In genomic region chr12:75766395-75766794, GRCm38 (mm10) we compare ENCODE assay signal across 12 mouse cellular contexts. TPM values are rescaled to one million over a fixed set of nuclear protein-coding genes. Genes with fewer than 3 reads are reported as not detected.
DNase-seq lines count a peak whose midpoint lies in the region; ATAC-seq and TF ChIP-seq lines count a peak whose summit lies in the region.
"Had no signal": no experiment of that assay in that cellular context is flagged by ENCODE, and none has a peak within 500 bp of the region (broad histone marks: within the 10 kb centered on the region; RNA-seq: fewer than 3 reads in every experiment).

No protein-coding gene starts in this region.

- no peak overlapping the region for H3K9ac ChIP-seq in liver, adult 2 months (ENCODE audit: low read depth, low read length)
- H3K9ac ChIP-seq in liver, embryonic 12.5 days: no peak overlapping the region
- H3K9ac ChIP-seq in heart, embryonic 15.5 days: no peak overlapping the region
- H3K9ac ChIP-seq in limb, embryonic 13.5 days: no peak overlapping the region
- H3K9ac ChIP-seq in forebrain, embryonic 15.5 days (replicated peaks): no peak overlapping the region
- H3K9ac ChIP-seq: liver, embryonic 15.5 days had no signal

- TF ChIP-seq POLR2A in liver, adult 2 months (IDR thresholded peaks at IDR 0.05; ENCODE audit: extremely low read depth, insufficient read depth, low read length): no peak

- no peak for TF ChIP-seq CTCF in liver, adult 2 months (IDR thresholded peaks at IDR 0.05; ENCODE audit: low read depth, low read length)

- H3K27me3 ChIP-seq in liver, adult 2 months (ENCODE audit: control insufficient read depth, insufficient read depth, low read length): no peaks in the 10 kb centered on the region
- H3K27me3 ChIP-seq in liver, embryonic 12.5 days (replicated peaks): no peaks in the 10 kb centered on the region
- H3K27me3 ChIP-seq in heart, embryonic 15.5 days: no peaks in the 10 kb centered on the region
- no peaks in the 10 kb centered on the region for H3K27me3 ChIP-seq in limb, embryonic 13.5 days
- no peaks in the 10 kb centered on the region for H3K27me3 ChIP-seq in forebrain, embryonic 15.5 days
- H3K27me3 ChIP-seq: liver, embryonic 15.5 days had no signal

- no peak overlapping the region for H3K4me3 ChIP-seq in liver, adult 2 months (ENCODE audit: insufficient read depth, low read depth, low read length)
- no peak overlapping the region for H3K4me3 ChIP-seq in liver, embryonic 12.5 days
- H3K4me3 ChIP-seq in heart, embryonic 15.5 days: no peak overlapping the region
- H3K4me3 ChIP-seq in limb, embryonic 13.5 days: no peak overlapping the region
- no peak overlapping the region for H3K4me3 ChIP-seq in forebrain, embryonic 15.5 days
- H3K4me3 ChIP-seq: liver, embryonic 15.5 days; megakaryocyte, embryonic 14.5 days had no signal

- peak overlapping the region; percentile 24 for H3K27ac ChIP-seq in liver, adult 2 months (replicated peaks; ENCODE audit: insufficient read depth, low read depth, low read length)
- no peak overlapping the region for H3K27ac ChIP-seq in liver, embryonic 12.5 days
- peak overlapping the region; percentile 63; the same call in 1 of the 2 replicates for H3K27ac ChIP-seq in heart, embryonic 15.5 days
- no peak overlapping the region for H3K27ac ChIP-seq in limb, embryonic 13.5 days
- no peak overlapping the region for H3K27ac ChIP-seq in forebrain, embryonic 15.5 days (replicated peaks)
- H3K27ac ChIP-seq: hindbrain, postnatal 0 days; liver, embryonic 15.5 days had no signal

- no peaks in the 10 kb centered on the region for H3K79me2 ChIP-seq in liver, adult 2 months (ENCODE audit: control insufficient read depth, insufficient read depth, low read length)

- no peak overlapping the region for H3K4me2 ChIP-seq in liver, embryonic 12.5 days
- 0 out of 2 replicates have a peak overlapping the region, but pooled peaks have one; percentile 16 for H3K4me2 ChIP-seq in heart, embryonic 15.5 days
- H3K4me2 ChIP-seq in limb, embryonic 13.5 days (replicated peaks): no peak overlapping the region
- no peak overlapping the region for H3K4me2 ChIP-seq in forebrain, embryonic 15.5 days (replicated peaks)
- H3K4me2 ChIP-seq: liver, embryonic 15.5 days had no signal

- no peak for ATAC-seq in liver, embryonic 12.5 days
- ATAC-seq in heart, embryonic 15.5 days (replicated peaks; ENCODE audit: insufficient number of reproducible peaks, insufficient read depth, low FRiP score, low read depth): no peak
- peak; percentile 54; the same call in 1 of the 2 replicates for ATAC-seq in limb, embryonic 13.5 days (ENCODE audit: low FRiP score, low read depth)
- no peak for ATAC-seq in forebrain, embryonic 15.5 days (replicated peaks)
- ATAC-seq: hindbrain, postnatal 0 days had no signal

- H3K36me3 ChIP-seq in liver, adult 2 months (ENCODE audit: control insufficient read depth, insufficient read depth, low read length): no peaks in the 10 kb centered on the region
- no peaks in the 10 kb centered on the region for H3K36me3 ChIP-seq in liver, embryonic 12.5 days
- H3K36me3 ChIP-seq in heart, embryonic 15.5 days: no peaks in the 10 kb centered on the region
- H3K36me3 ChIP-seq in limb, embryonic 13.5 days: no peaks in the 10 kb centered on the region
- no peaks in the 10 kb centered on the region for H3K36me3 ChIP-seq in forebrain, embryonic 15.5 days
- H3K36me3 ChIP-seq: G1E; liver, embryonic 15.5 days had no signal

- 69% methylated on average over 6 of the region's 6 CpGs for WGBS in liver, adult 2 months
- WGBS in liver, embryonic 12.5 days (ENCODE audit: insufficient replicate concordance): 40% methylated on average over 6 of the region's 6 CpGs
- WGBS in heart, embryonic 15.5 days: 53% methylated on average over 6 of the region's 6 CpGs
- 44% methylated on average over 6 of the region's 6 CpGs for WGBS in limb, embryonic 13.5 days
- 65% methylated on average over 6 of the region's 6 CpGs for WGBS in forebrain, embryonic 15.5 days

- H3K4me1 ChIP-seq in liver, adult 2 months (ENCODE audit: control insufficient read depth, insufficient read depth, low read length): no peaks in the 10 kb centered on the region
- H3K4me1 ChIP-seq in liver, embryonic 12.5 days: peaks cover 17% of the 10 kb centered on the region
- H3K4me1 ChIP-seq in heart, embryonic 15.5 days (replicated peaks): peaks cover 16% of the 10 kb centered on the region
- peaks cover 11% of the 10 kb centered on the region for H3K4me1 ChIP-seq in limb, embryonic 13.5 days
- no peaks in the 10 kb centered on the region for H3K4me1 ChIP-seq in forebrain, embryonic 15.5 days

- DNase-seq in liver, adult 2 months (ENCODE audit: extremely low read depth, low read depth, low spot score): no peak
- peak; percentile 7 for DNase-seq in ZHBTc4 (ENCODE audit: low read depth, low spot score)
- DNase-seq in frontal cortex, postnatal 36 days (ENCODE audit: low spot score in 2 of 2): no peak
- DNase-seq: layer of hippocampus, postnatal 36 days had no signal

- no peaks in the 10 kb centered on the region for H3K9me3 ChIP-seq in liver, embryonic 12.5 days (replicated peaks)
- H3K9me3 ChIP-seq in heart, embryonic 15.5 days (replicated peaks): no peaks in the 10 kb centered on the region
- H3K9me3 ChIP-seq in limb, embryonic 13.5 days: no peaks in the 10 kb centered on the region
- no peaks in the 10 kb centered on the region for H3K9me3 ChIP-seq in forebrain, embryonic 15.5 days
- H3K9me3 ChIP-seq: liver, embryonic 15.5 days had no signal

RNA-seq across cellular contexts. Expression of gene Sgpp1, which starts 30.9 kb away (rescaled TPM):
- total RNA-seq in liver, adult 2 months (2014; rRNA removed): 42.8 and 45.7 TPM in 2 replicates
- 36.1 and 42.2 TPM in 2 replicates for polyA plus RNA-seq in liver, adult 2 months (2012; rRNA removed)
- polyA plus RNA-seq in liver, embryonic 12.5 days (2016; fragmentation: Nextera tagmentation; extraction: Ambion mirVana): 22.3 and 22.7 TPM in 2 replicates
- polyA plus RNA-seq in heart, embryonic 15.5 days (2015; fragmentation: Nextera tagmentation; extraction: Ambion mirVana): 13.8 and 17.5 TPM in 2 replicates
- polyA plus RNA-seq in limb, embryonic 13.5 days (2015; fragmentation: Nextera tagmentation; extraction: Ambion mirVana): 11.1 and 12.3 TPM in 2 replicates
- 14.8 and 15.8 TPM in 2 replicates for polyA plus RNA-seq in forebrain, embryonic 15.5 days (2015; fragmentation: Nextera tagmentation; extraction: Ambion mirVana)

RNA-seq across cellular contexts. Expression of gene Syne2, which starts 51.5 kb away (rescaled TPM):
- total RNA-seq in liver, adult 2 months (2014; rRNA removed): 31.3 and 43.0 TPM in 2 replicates
- polyA plus RNA-seq in liver, adult 2 months (2012; rRNA removed): 8.1 and 12.0 TPM in 2 replicates
- polyA plus RNA-seq in liver, embryonic 12.5 days (2016; fragmentation: Nextera tagmentation; extraction: Ambion mirVana): 11.2 and 11.3 TPM in 2 replicates
- polyA plus RNA-seq in heart, embryonic 15.5 days (2015; fragmentation: Nextera tagmentation; extraction: Ambion mirVana): 38.7 and 45.7 TPM in 2 replicates
- polyA plus RNA-seq in limb, embryonic 13.5 days (2015; fragmentation: Nextera tagmentation; extraction: Ambion mirVana): 71.4 and 75.9 TPM in 2 replicates
- polyA plus RNA-seq in forebrain, embryonic 15.5 days (2015; fragmentation: Nextera tagmentation; extraction: Ambion mirVana): 116 and 117 TPM in 2 replicates
- polyA plus RNA-seq: G1E had no signal

Comparison
In these comparisons a context has a peak if more than half of its experiments do, and no peak if none do; other contexts are left out.
1. H3K27ac ChIP-seq: peak in liver, adult 2 months (single experiment) and heart, embryonic 15.5 days (single experiment); none in liver, embryonic 12.5 days (single experiment), limb, embryonic 13.5 days (single experiment) and forebrain, embryonic 15.5 days (single experiment).